Mouse (Mus musculus) kidney, postnatal 0 days (tissue): ENCODE results near the gene Atp2b4. TPM values are rescaled to one million over a fixed set of nuclear protein-coding genes. Genes with fewer than 3 reads are reported as not detected.

ENCODE experiments used
- ATAC-seq: fragments of 200-750 bp; cut with Nextera tagmentation; replicated peaks from 2 replicates; pipeline ENCODE4 v1.8.0; 2017; ENCODE audit warnings: low read depth, moderate number of reproducible peaks, moderate TSS enrichment, moderate library complexity; ENCODE audit not compliant: low FRiP score
- DNase-seq: peaks from one replicate; pipeline ENCODE4 v3.0.0-alpha.2; 2016; ENCODE audit warnings: low spot score
- H3K27ac ChIP-seq: fragments of 300-500 bp; sonication (generic); 2 replicates; pipeline ENCODE4 v1.5.1; 2014; ENCODE audit warnings: mild to moderate bottlenecking
- H3K27me3 ChIP-seq: fragments of 300-500 bp; sonication (generic); 2 replicates; pipeline ENCODE4 v1.6.1; 2014; ENCODE audit warnings: low read length, mixed read lengths; ENCODE audit not compliant: insufficient read depth
- H3K36me3 ChIP-seq: fragments of 300-500 bp; sonication (generic); 2 replicates; pipeline ENCODE4 v1.6.1; 2014; ENCODE audit warnings: low read length, mixed read lengths; ENCODE audit not compliant: insufficient read depth
- H3K4me1 ChIP-seq: fragments of 300-500 bp; sonication (generic); replicated peaks from 2 replicates; pipeline ENCODE4 v1.6.1; 2014; ENCODE audit warnings: antibody characterized with exemption, low read length, mixed read lengths; ENCODE audit not compliant: insufficient read depth
- H3K4me2 ChIP-seq: fragments of 300-500 bp; sonication (generic); 2 replicates; pipeline ENCODE4 v1.6.1; 2014; ENCODE audit warnings: mild to moderate bottlenecking, low read length, moderate library complexity, mixed read lengths
- H3K4me3 ChIP-seq: fragments of 300-500 bp; sonication (generic); replicated peaks from 2 replicates; pipeline ENCODE4 v1.5.1; 2014; ENCODE audit warnings: low read depth, low read length
- H3K9ac ChIP-seq: fragments of 300-500 bp; sonication (generic); 2 replicates; pipeline ENCODE4 v1.6.1; 2014; ENCODE audit warnings: low read depth, low read length
- H3K9me3 ChIP-seq: fragments of 300-500 bp; sonication (generic); replicated peaks from 2 replicates; pipeline ENCODE4 v1.6.1; 2016; ENCODE audit warnings: low read length, inconsistent platforms, mixed read lengths
- CTCF ChIP-seq: IDR thresholded peaks from 2 replicates; pipeline ENCODE4 v1.5.1; 2016; ENCODE audit warnings: antibody characterized with exemption, low read depth, mild to moderate bottlenecking, moderate library complexity
- WGBS: fragments of 180-500 bp; shearing (Covaris S2); extraction: QIAGEN DNeasy Blood & Tissue Kit; methylation state at CpG from one replicate; pipeline ENCODE4 v1.1.7; 2014; 5-methylcytosine and 5-hydroxymethylcytosine counted together
- polyA plus RNA-seq: library from polyadenylated mRNA; unstranded; fragments of >200 nt; fragmentation: Nextera tagmentation; extraction: Ambion mirVana; gene quantifications from 2 replicates; pipeline ENCODE4 v1.2.1, GENCODE M21; 2015

Atp2b4 gene
- polyA plus RNA-seq, 1 experiment from 2014 or later: 5.6 TPM

DNA sequence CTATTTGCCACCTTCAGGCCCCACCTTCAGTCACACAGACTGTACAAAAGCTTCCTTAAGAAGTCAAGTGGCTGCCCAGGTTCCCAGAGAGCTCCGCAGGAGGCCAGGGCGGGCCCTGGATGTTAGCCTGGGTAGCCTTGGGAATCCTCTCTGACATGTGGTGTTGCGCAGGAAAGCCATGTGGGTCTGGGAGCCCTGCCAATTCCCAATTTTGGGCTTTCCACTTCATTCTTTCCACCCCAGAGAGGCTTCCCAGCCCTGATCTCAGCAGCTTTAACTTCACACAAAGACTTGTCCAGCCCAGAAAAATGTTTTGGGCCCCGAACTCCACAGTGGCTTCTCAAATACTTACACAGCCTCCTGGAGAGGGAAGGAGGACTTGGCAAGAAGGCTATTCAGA, 56.2 kb downstream of the Atp2b4 start:
- Histone ChIP-seq H3K9me3 (no peaks in the 10 kb centered on the region), H3K4me3 (no peak overlapping the region), H3K27me3 (no peaks in the 10 kb centered on the region), H3K27ac (no peak overlapping the region), H3K4me2 (no peak overlapping the region), H3K36me3 (no peaks in the 10 kb centered on the region), H3K9ac (no peak overlapping the region), H3K4me1 (peaks cover 13% of the 10 kb centered on the region)
- DNase-seq (peak; percentile 64), ATAC-seq (no peak)
- 59% methylated on average over 4 of the region's 4 CpGs for WGBS
- TF ChIP-seq CTCF: no peak

DNA sequence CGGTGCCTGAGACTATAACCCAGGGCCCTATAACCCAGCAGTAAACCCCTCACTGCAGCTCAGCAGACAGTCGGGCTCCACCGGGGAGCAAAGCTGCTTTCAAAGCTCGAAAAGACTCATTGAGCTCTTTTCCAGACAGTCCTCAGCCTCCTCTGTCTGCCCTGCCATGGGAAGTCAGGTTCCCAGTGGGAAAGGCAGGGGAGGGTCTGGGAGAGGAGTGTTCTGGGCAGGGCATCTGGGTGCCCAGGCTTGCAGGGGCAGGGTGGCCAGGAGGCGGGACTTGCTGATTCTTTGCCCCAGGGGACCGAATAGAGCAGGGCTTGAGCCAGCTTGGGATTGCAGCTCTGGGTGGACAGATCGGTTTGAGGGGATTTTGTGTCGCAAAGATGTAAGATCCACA, 58.3 kb downstream of the Atp2b4 start:
- Histone ChIP-seq H3K9me3 (no peaks in the 10 kb centered on the region), H3K27me3 (no peaks in the 10 kb centered on the region), H3K36me3 (0 out of 2 replicates have a peak, but pooled peaks cover 2% of the 10 kb centered on the region), H3K4me2 (no peak overlapping the region), H3K4me3 (no peak overlapping the region), H3K4me1 (peaks cover 9% of the 10 kb centered on the region), H3K9ac (no peak overlapping the region), H3K27ac (no peak overlapping the region)
- DNase-seq (no peak), ATAC-seq (no peak)
- TF ChIP-seq CTCF: no peak
- WGBS: 40% methylated on average over 8 of the region's 8 CpGs

DNA sequence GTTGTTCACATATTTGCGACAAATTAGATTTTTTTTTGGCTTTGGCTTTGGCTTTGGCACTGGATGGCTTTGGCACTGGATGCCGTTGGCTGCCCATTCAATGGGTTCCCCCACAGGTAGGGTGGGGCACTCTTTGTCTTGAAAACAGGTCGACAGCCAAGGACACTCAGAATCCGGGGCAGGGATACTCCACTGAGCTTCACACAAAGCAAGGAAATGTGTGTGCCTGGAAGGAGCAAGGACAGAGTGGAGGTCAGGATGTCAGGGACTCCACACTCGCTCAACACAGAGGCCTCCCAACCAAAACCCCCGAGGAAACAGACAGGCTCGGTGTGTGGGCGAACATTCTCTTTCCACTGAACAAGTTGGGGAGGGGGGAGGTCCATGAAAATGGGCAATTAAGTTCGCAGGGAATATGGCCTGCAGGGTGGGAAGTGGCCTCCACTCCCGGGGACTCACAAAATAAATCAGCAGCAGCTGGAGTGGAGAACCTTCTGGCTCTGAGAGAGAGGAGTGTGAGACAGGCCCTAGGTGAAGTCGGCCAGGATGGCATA, 58.9 kb downstream of the Atp2b4 start:
- 31% methylated on average over 11 of the region's 11 CpGs for WGBS
- no peak for TF ChIP-seq CTCF

DNA sequence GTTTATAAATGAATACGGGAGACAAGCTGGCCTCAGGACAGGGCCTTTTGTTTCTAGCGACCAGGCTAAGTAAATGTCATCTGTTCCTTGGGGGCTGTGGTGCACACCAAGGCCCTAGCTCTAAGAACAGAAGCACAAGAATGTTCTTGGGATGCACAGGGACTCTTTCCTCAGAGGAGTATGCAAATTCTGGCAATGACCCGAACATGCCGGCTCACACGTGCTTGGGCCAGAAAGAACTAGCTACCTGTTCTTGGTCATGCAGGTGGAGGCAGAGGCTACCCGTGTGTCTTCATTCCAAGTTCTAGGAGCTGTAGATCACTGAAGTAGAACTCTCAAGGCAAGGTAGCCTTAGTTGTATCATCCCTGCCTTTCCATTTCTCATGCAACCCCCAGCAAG, 59.7 kb downstream of the Atp2b4 start:
- Histone ChIP-seq H3K9ac (no peak overlapping the region), H3K4me1 (peaks cover 9% of the 10 kb centered on the region), H3K4me2 (no peak overlapping the region), H3K36me3 (0 out of 2 replicates have a peak, but pooled peaks cover 2% of the 10 kb centered on the region), H3K27me3 (no peaks in the 10 kb centered on the region), H3K9me3 (no peaks in the 10 kb centered on the region), H3K27ac (no peak overlapping the region), H3K4me3 (no peak overlapping the region)
- no peak for ATAC-seq
- no peak for TF ChIP-seq CTCF
- WGBS: 87% methylated on average over 6 of the region's 6 CpGs
- no peak for DNase-seq

More for the DNA sequence above, 58.9 kb downstream of the Atp2b4 start:
- DNase-seq: no peak
- Histone ChIP-seq H3K4me3 (no peak overlapping the region), H3K27me3 (no peaks in the 10 kb centered on the region), H3K9ac (no peak overlapping the region), H3K36me3 (0 out of 2 replicates have a peak, but pooled peaks cover 2% of the 10 kb centered on the region), H3K27ac (no peak overlapping the region), H3K9me3 (no peaks in the 10 kb centered on the region), H3K4me2 (no peak overlapping the region), H3K4me1 (peaks cover 9% of the 10 kb centered on the region)
- ATAC-seq: no peak

GRCm38 (mm10) chr1:133736664-133737063, 64.2 kb downstream of the Atp2b4 start:
- Histone ChIP-seq H3K27ac (no peak overlapping the region), H3K27me3 (no peaks in the 10 kb centered on the region), H3K4me3 (no peak overlapping the region), H3K9me3 (no peaks in the 10 kb centered on the region), H3K9ac (no peak overlapping the region), H3K4me2 (no peak overlapping the region), H3K36me3 (0 out of 2 replicates have a peak, but pooled peaks cover 6% of the 10 kb centered on the region), H3K4me1 (peaks cover under 1% of the 10 kb centered on the region; the same call in 1 of the 2 replicates)
- WGBS: 54% methylated on average over 7 of the region's 7 CpGs
- DNase-seq: peak; percentile 19
- ATAC-seq: no peak
- TF ChIP-seq CTCF: no peak

DNA sequence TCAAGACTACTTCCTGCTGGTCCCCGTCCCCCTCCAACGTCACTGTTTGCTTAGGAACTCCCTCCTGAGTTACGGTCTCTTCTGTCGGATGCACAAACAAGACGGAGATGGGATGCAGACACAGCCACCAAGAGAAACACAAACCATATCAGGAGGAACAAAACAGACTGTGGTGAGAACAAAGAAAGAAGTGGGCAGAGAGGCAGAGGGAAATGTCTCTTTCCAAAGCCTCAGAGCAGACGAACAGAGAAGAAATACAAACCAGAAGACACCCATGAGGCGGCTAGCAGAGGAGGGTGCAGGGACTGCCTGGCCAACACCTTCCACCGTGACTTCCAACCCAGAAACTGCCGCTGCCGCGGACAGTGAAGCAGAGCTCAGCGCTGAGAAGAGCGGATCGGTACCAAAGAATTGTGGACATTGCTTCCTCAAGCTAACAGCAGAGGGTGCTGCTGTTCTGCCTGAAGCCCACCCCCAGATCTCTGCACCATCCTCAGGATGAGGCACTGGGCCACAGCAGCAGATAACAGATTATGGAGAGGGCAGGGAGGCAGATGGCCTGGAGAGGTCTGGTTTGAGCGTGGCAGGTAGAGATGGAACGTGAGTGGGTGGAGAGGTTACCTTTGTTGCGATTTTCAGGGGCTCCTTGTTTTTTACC, 64.7 kb downstream of the Atp2b4 start:
- H3K4me1 ChIP-seq: no peaks in the 10 kb centered on the region
- H3K36me3 ChIP-seq: 0 out of 2 replicates have a peak, but pooled peaks cover 6% of the 10 kb centered on the region
- no peaks in the 10 kb centered on the region for H3K9me3 ChIP-seq
- WGBS: 8% methylated on average over 17 of the region's 17 CpGs
- no peaks in the 10 kb centered on the region for H3K27me3 ChIP-seq
- H3K4me3 ChIP-seq: peak overlapping the region; percentile 20; the same call in 1 of the 2 replicates
- H3K27ac ChIP-seq: no peak overlapping the region
- peak overlapping the region; percentile 48 for H3K4me2 ChIP-seq
- TF ChIP-seq CTCF: peak; percentile 97
- H3K9ac ChIP-seq: 0 out of 2 replicates have a peak overlapping the region, but pooled peaks have one; percentile 46
- ATAC-seq: peak; percentile 68
- DNase-seq: peak; percentile 92
